Mouse (Mus musculus) ES-Bruce4 (cell line): ENCODE results near the gene Sufu. TPM values are rescaled to one million over a fixed set of nuclear protein-coding genes. Genes with fewer than 3 reads are reported as not detected.

ENCODE experiments used
- H3K27ac ChIP-seq: 2 replicates; pipeline ENCODE4 v1.5.1; 2012; ENCODE audit warnings: low read length, inconsistent platforms; ENCODE audit not compliant: insufficient read depth
- H3K27me3 ChIP-seq: 2 replicates; pipeline ENCODE4 v1.6.1; 2012; ENCODE audit warnings: mild to moderate bottlenecking, low read length, inconsistent platforms; ENCODE audit not compliant: control insufficient read depth, poor library complexity, insufficient read depth, severe bottlenecking
- H3K36me3 ChIP-seq: 2 replicates; pipeline ENCODE4 v1.6.1; 2012; ENCODE audit warnings: inconsistent platforms, mild to moderate bottlenecking, low read length, moderate library complexity; ENCODE audit not compliant: control insufficient read depth, poor library complexity, insufficient read depth, severe bottlenecking
- H3K4me1 ChIP-seq: one replicate; pipeline ENCODE4 v1.8.1; 2011; ENCODE audit warnings: low read length; ENCODE audit not compliant: control insufficient read depth, insufficient read depth
- H3K4me3 ChIP-seq: 2 replicates; pipeline ENCODE4 v1.5.1; 2011; ENCODE audit warnings: low read depth, mild to moderate bottlenecking, low read length
- H3K9ac ChIP-seq: 2 replicates; pipeline ENCODE4 v1.6.1; 2012; ENCODE audit warnings: low read depth, mild to moderate bottlenecking, inconsistent platforms; ENCODE audit not compliant: poor library complexity, severe bottlenecking
- H3K9me3 ChIP-seq: replicated peaks from 2 replicates; pipeline ENCODE4 v1.6.1; 2012; ENCODE audit warnings: mild to moderate bottlenecking, low read length, inconsistent platforms; ENCODE audit not compliant: control insufficient read depth, poor library complexity, insufficient read depth, severe bottlenecking
- CTCF ChIP-seq: IDR thresholded peaks from one replicate; pipeline ENCODE4 v1.8.1; 2011; ENCODE audit warnings: low read depth, low read length
- EP300 ChIP-seq: IDR thresholded peaks from 2 replicates; pipeline ENCODE4 v1.6.1; 2011; ENCODE audit warnings: low read depth, low read length; ENCODE audit not compliant: insufficient read depth
- POLR2A ChIP-seq: IDR thresholded peaks from one replicate; pipeline ENCODE4 v1.8.1; 2011; ENCODE audit warnings: low read length; ENCODE audit not compliant: insufficient read depth
- polyA plus RNA-seq: library from polyadenylated mRNA; stranded (reverse); fragments of >200 nt; gene quantifications from 2 replicates; pipeline ENCODE4 v1.2.4, GENCODE M21; 2011; ENCODE audit warnings: low read depth; ENCODE audit not compliant: missing spikeins, insufficient read depth, insufficient read length

Gene Sufu
- polyA plus RNA-seq, 1 experiment, result 16.7 TPM

GRCm38 (mm10) chr19:46397436-46398001 lies 823 bp downstream of the Sufu start:
- Histone ChIP-seq H3K27ac (no peak overlapping the region), H3K9ac (peak overlapping the region; percentile 83), H3K4me3 (peak overlapping the region; percentile 92), H3K36me3 (no peaks in the 10 kb centered on the region), H3K4me1 (no peaks in the 10 kb centered on the region), H3K27me3 (no peaks in the 10 kb centered on the region), H3K9me3 (no peaks in the 10 kb centered on the region)
- no peak for TF ChIP-seq EP300
- TF ChIP-seq CTCF, result no peak
- no peak for TF ChIP-seq POLR2A

GRCm38 (mm10) chr19:46398401-46398800 lies 1.7 kb downstream of the Sufu start:
- H3K9ac ChIP-seq, result no peak overlapping the region
- H3K27me3 ChIP-seq, result no peaks in the 10 kb centered on the region

GRCm38 (mm10) chr19:46399372-46399771 lies 2.7 kb downstream of the Sufu start:
- no peaks in the 10 kb centered on the region for H3K9me3 ChIP-seq
- H3K4me3 ChIP-seq, result no peak overlapping the region
- H3K27me3 ChIP-seq, result no peaks in the 10 kb centered on the region
- no peak overlapping the region for H3K9ac ChIP-seq
- H3K27ac ChIP-seq, result no peak overlapping the region
- H3K4me1 ChIP-seq, result no peaks in the 10 kb centered on the region
- no peak for TF ChIP-seq CTCF
- TF ChIP-seq POLR2A, result no peak
- no peaks in the 10 kb centered on the region for H3K36me3 ChIP-seq

More at GRCm38 (mm10) chr19:46398401-46398800, 1.7 kb downstream of the Sufu start:
- H3K36me3 ChIP-seq, result no peaks in the 10 kb centered on the region
- H3K4me1 ChIP-seq, result no peaks in the 10 kb centered on the region
- TF ChIP-seq CTCF, result no peak
- no peak for TF ChIP-seq POLR2A
- no peak for TF ChIP-seq EP300
- no peak overlapping the region for H3K27ac ChIP-seq
- no peak overlapping the region for H3K4me3 ChIP-seq
- no peaks in the 10 kb centered on the region for H3K9me3 ChIP-seq

GRCm38 (mm10) chr19:46399886-46400285 lies 3.2 kb downstream of the Sufu start:
- H3K27ac ChIP-seq, result no peak overlapping the region
- H3K9me3 ChIP-seq, result no peaks in the 10 kb centered on the region
- H3K36me3 ChIP-seq, result no peaks in the 10 kb centered on the region
- H3K9ac ChIP-seq, result no peak overlapping the region
- H3K4me1 ChIP-seq, result no peaks in the 10 kb centered on the region
- TF ChIP-seq CTCF (no peak), EP300 (no peak), POLR2A (no peak)
- no peaks in the 10 kb centered on the region for H3K27me3 ChIP-seq
- no peak overlapping the region for H3K4me3 ChIP-seq

- TF ChIP-seq EP300 (no peak), CTCF (no peak)
- H3K9ac ChIP-seq, result no peak overlapping the region
- H3K36me3 ChIP-seq, result no peaks in the 10 kb centered on the region
- no peaks in the 10 kb centered on the region for H3K4me1 ChIP-seq
- no peak overlapping the region for H3K4me3 ChIP-seq
- H3K27me3 ChIP-seq, result no peaks in the 10 kb centered on the region
- H3K9me3 ChIP-seq, result no peaks in the 10 kb centered on the region
- H3K27ac ChIP-seq, result no peak overlapping the region
These were observed 3.9 kb downstream of the Sufu start for GRCm38 (mm10) chr19:46400558-46400957.

GRCm38 (mm10) chr19:46404030-46404429 lies 7.3 kb downstream of the Sufu start:
- Histone ChIP-seq H3K4me3 (no peak overlapping the region), H3K27ac (no peak overlapping the region), H3K9ac (no peak overlapping the region), H3K36me3 (no peaks in the 10 kb centered on the region), H3K4me1 (no peaks in the 10 kb centered on the region), H3K9me3 (no peaks in the 10 kb centered on the region), H3K27me3 (no peaks in the 10 kb centered on the region)
- TF ChIP-seq CTCF (no peak), EP300 (no peak), POLR2A (no peak)
